ENCODE assay signal across 8 mouse cellular contexts in the genomic region with DNA sequence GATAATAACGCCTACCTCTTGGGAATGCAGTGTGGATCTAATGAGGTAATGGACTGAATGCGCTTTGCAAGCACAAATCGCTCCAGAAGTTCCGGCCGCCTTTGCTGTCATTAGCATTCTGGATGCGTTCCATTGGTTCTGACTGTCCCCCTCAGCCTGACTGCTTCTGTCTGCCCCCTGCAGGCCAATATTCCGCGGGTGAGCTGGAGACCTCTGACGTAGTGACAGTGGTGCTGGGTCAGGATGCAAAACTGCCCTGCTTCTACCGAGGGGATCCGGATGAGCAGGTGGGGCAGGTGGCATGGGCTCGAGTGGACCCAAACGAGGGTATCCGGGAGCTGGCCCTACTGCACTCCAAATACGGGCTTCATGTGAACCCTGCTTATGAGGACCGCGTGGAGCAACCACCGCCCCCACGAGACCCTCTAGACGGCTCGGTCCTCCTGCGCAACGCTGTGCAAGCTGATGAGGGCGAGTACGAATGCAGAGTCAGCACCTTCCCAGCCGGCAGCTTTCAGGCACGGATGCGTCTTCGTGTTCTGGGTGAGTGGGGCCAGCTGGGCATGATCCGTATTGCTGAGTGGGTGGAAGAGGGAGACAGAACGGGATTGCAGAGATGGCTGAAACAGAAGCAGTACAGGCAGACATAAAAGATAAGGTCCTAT. TPM values are rescaled to one million over a fixed set of nuclear protein-coding genes. Genes with fewer than 3 reads are reported as not detected.
A peak's percentile ranks its signal among the peaks of the same experiment; 100 is the strongest.
DNase-seq lines count a peak whose midpoint lies in the region; ATAC-seq and TF ChIP-seq lines count a peak whose summit lies in the region.

No protein-coding gene starts in this region.

- peaks cover 65% of the 10 kb centered on the region for H3K4me1 ChIP-seq in E14TG2a.4 (replicated peaks; ENCODE audit: low read depth, low read length)
- peaks cover 14% of the 10 kb centered on the region for H3K4me1 ChIP-seq in forebrain, embryonic 12.5 days
- H3K4me1 ChIP-seq in heart, postnatal 0 days (ENCODE audit: control insufficient read depth, insufficient read depth), result peaks cover 3% of the 10 kb centered on the region; the same call in 1 of the 2 replicates
- peaks cover 15% of the 10 kb centered on the region for H3K4me1 ChIP-seq in liver, embryonic 15.5 days (replicated peaks)
- H3K4me1 ChIP-seq in neural tube, embryonic 11.5 days (ENCODE audit: control insufficient read depth, insufficient read depth, low read length), result no peaks in the 10 kb centered on the region
- peaks cover 17% of the 10 kb centered on the region for H3K4me1 ChIP-seq in stomach, embryonic 15.5 days

- TF ChIP-seq EP300 in heart, postnatal 0 days (IDR thresholded peaks at IDR 0.05; ENCODE audit: low read depth), result no peak

- peak; percentile 85 for ATAC-seq in forebrain, embryonic 12.5 days (ENCODE audit: low FRiP score)
- ATAC-seq in heart, postnatal 0 days (ENCODE audit: insufficient read depth, low read depth), result peak; percentile 73
- no peak for ATAC-seq in liver, embryonic 15.5 days (ENCODE audit: insufficient read depth)
- ATAC-seq in neural tube, embryonic 11.5 days (ENCODE audit: insufficient read depth, low FRiP score, low TSS enrichment), result peak; percentile 76
- 0 out of 2 replicates have a peak, but pooled peaks have one; percentile 9 for ATAC-seq in stomach, embryonic 15.5 days (ENCODE audit: insufficient read depth, low FRiP score, low read depth)

- peak overlapping the region; percentile 66 for H3K4me3 ChIP-seq in E14TG2a.4 (replicated peaks; ENCODE audit: low read length)
- peak overlapping the region; percentile 33 for H3K4me3 ChIP-seq in forebrain, embryonic 12.5 days (replicated peaks)
- peak overlapping the region; percentile 15 for H3K4me3 ChIP-seq in heart, postnatal 0 days (ENCODE audit: low read depth, low read length)
- 0 out of 2 replicates have a peak overlapping the region, but pooled peaks have one; percentile 16 for H3K4me3 ChIP-seq in liver, embryonic 15.5 days (replicated peaks)
- H3K4me3 ChIP-seq in neural tube, embryonic 11.5 days (ENCODE audit: low read depth, low read length), result 0 out of 2 replicates have a peak overlapping the region, but pooled peaks have one; percentile 0
- H3K4me3 ChIP-seq in stomach, embryonic 15.5 days (replicated peaks), result peak overlapping the region; percentile 25

- H3K4me2 ChIP-seq in forebrain, embryonic 12.5 days, result peak overlapping the region; percentile 52
- peak overlapping the region; percentile 44 for H3K4me2 ChIP-seq in heart, postnatal 0 days (ENCODE audit: low read depth, low read length)
- H3K4me2 ChIP-seq in liver, embryonic 15.5 days, result peak overlapping the region; percentile 39
- H3K4me2 ChIP-seq in neural tube, embryonic 11.5 days (ENCODE audit: low read depth), result peak overlapping the region; percentile 26
- H3K4me2 ChIP-seq in stomach, embryonic 15.5 days, result peak overlapping the region; percentile 57

- H3K36me3 ChIP-seq in E14TG2a.4 (ENCODE audit: insufficient read depth, low read length), result no peaks in the 10 kb centered on the region
- no peaks in the 10 kb centered on the region for H3K36me3 ChIP-seq in forebrain, embryonic 12.5 days (replicated peaks)
- no peaks in the 10 kb centered on the region for H3K36me3 ChIP-seq in heart, postnatal 0 days (replicated peaks; ENCODE audit: control insufficient read depth, insufficient read depth, low read length)
- no peaks in the 10 kb centered on the region for H3K36me3 ChIP-seq in liver, embryonic 15.5 days (replicated peaks)
- H3K36me3 ChIP-seq in neural tube, embryonic 11.5 days (ENCODE audit: control insufficient read depth, insufficient read depth, low read length), result no peaks in the 10 kb centered on the region
- no peaks in the 10 kb centered on the region for H3K36me3 ChIP-seq in stomach, embryonic 15.5 days

- peak; percentile 69 for TF ChIP-seq CTCF in E14TG2a.4 (conservative IDR thresholded peaks at IDR 0.05; ENCODE audit: low read length)
- TF ChIP-seq CTCF in heart, postnatal 0 days (IDR thresholded peaks at IDR 0.05; ENCODE audit: low read depth), result peak; percentile 76

- peak overlapping the region; percentile 45; the same call in 1 of the 2 replicates for H3K9ac ChIP-seq in forebrain, embryonic 12.5 days
- H3K9ac ChIP-seq in heart, postnatal 0 days (replicated peaks; ENCODE audit: low read depth, low read length), result no peak overlapping the region
- H3K9ac ChIP-seq in liver, embryonic 15.5 days, result no peak overlapping the region
- no peak overlapping the region for H3K9ac ChIP-seq in neural tube, embryonic 11.5 days (ENCODE audit: low read length)
- no peak overlapping the region for H3K9ac ChIP-seq in stomach, embryonic 15.5 days

- WGBS in forebrain, embryonic 12.5 days, result 3% methylated on average over 31 of the region's 31 CpGs
- WGBS in heart, postnatal 0 days, result 6% methylated on average over 31 of the region's 31 CpGs
- WGBS in liver, embryonic 15.5 days (ENCODE audit: insufficient replicate concordance), result 6% methylated on average over 31 of the region's 31 CpGs
- WGBS in neural tube, embryonic 11.5 days, result 6% methylated on average over 31 of the region's 31 CpGs
- 7% methylated on average over 31 of the region's 31 CpGs for WGBS in stomach, embryonic 15.5 days

- peak; percentile 48 for DNase-seq in c-Kit-positive CD71-positive TER-119-negative erythroid progenitor cells, embryonic 14.5 days (ENCODE audit: low read depth)
- peak; percentile 69 for DNase-seq in heart, postnatal 0 days (ENCODE audit: low spot score)
- DNase-seq in kidney, postnatal 36 days, result peak; percentile 84 to 89
- peak; percentile 85 for DNase-seq in neural tube, embryonic 11.5 days (ENCODE audit: low spot score)

- peaks cover 33% of the 10 kb centered on the region for H3K27me3 ChIP-seq in E14TG2a.4 (ENCODE audit: insufficient read depth, low read length)
- H3K27me3 ChIP-seq in forebrain, embryonic 12.5 days, result peaks cover 47% of the 10 kb centered on the region
- 0 out of 2 replicates have a peak, but pooled peaks cover 6% of the 10 kb centered on the region for H3K27me3 ChIP-seq in heart, postnatal 0 days (ENCODE audit: control insufficient read depth, insufficient read depth, low read length)
- H3K27me3 ChIP-seq in liver, embryonic 15.5 days, result peaks cover 35% of the 10 kb centered on the region
- 0 out of 2 replicates have a peak, but pooled peaks cover 3% of the 10 kb centered on the region for H3K27me3 ChIP-seq in neural tube, embryonic 11.5 days (ENCODE audit: control insufficient read depth, insufficient read depth, low read length)
- no peaks in the 10 kb centered on the region for H3K27me3 ChIP-seq in stomach, embryonic 15.5 days (replicated peaks)

- no peak overlapping the region for H3K27ac ChIP-seq in forebrain, embryonic 12.5 days
- H3K27ac ChIP-seq in heart, postnatal 0 days (ENCODE audit: low read depth), result no peak overlapping the region
- H3K27ac ChIP-seq in liver, embryonic 15.5 days (replicated peaks), result no peak overlapping the region
- H3K27ac ChIP-seq in neural tube, embryonic 11.5 days (ENCODE audit: low read depth, low read length), result no peak overlapping the region
- H3K27ac ChIP-seq in stomach, embryonic 15.5 days, result peak overlapping the region; percentile 44; the same call in 1 of the 2 replicates

- H3K9me3 ChIP-seq in E14TG2a.4 (ENCODE audit: low read length), result no peaks in the 10 kb centered on the region
- no peaks in the 10 kb centered on the region for H3K9me3 ChIP-seq in forebrain, embryonic 12.5 days
- no peaks in the 10 kb centered on the region for H3K9me3 ChIP-seq in heart, postnatal 0 days (replicated peaks; ENCODE audit: control insufficient read depth, low read length)
- H3K9me3 ChIP-seq in liver, embryonic 15.5 days (replicated peaks), result no peaks in the 10 kb centered on the region
- no peaks in the 10 kb centered on the region for H3K9me3 ChIP-seq in neural tube, embryonic 11.5 days (ENCODE audit: control insufficient read depth, low read length)
- no peaks in the 10 kb centered on the region for H3K9me3 ChIP-seq in stomach, embryonic 15.5 days

RNA-seq across cellular contexts. Expression of a gene that starts 8.7 kb away (rescaled TPM):
- polyA plus RNA-seq in forebrain, embryonic 12.5 days (2016; fragmentation: Nextera tagmentation; extraction: Ambion mirVana), result 0.69 and 0.75 TPM in 2 replicates
- 1.6 and 3.4 TPM in 2 replicates for total RNA-seq in heart, postnatal 0 days (2014; rRNA removed; ENCODE audit: low replicate concordance)
- polyA plus RNA-seq in heart, postnatal 0 days (2015; fragmentation: Nextera tagmentation; extraction: Ambion mirVana), result 0.52 and 0.79 TPM in 2 replicates
- 5.0 and 5.3 TPM in 2 replicates for polyA plus RNA-seq in liver, embryonic 15.5 days (2015; fragmentation: Nextera tagmentation; extraction: Ambion mirVana)
- 0.41 and 0.78 TPM in 2 replicates for polyA plus RNA-seq in neural tube, embryonic 11.5 days (2014; fragmentation: Nextera tagmentation; extraction: Ambion mirVana)
- 2.9 and 3.0 TPM in 2 replicates for polyA plus RNA-seq in stomach, embryonic 15.5 days (2015; fragmentation: Nextera tagmentation; extraction: Ambion mirVana)

RNA-seq across cellular contexts. Expression of a gene that starts 10.2 kb away (rescaled TPM):
- 1.0 and 1.1 TPM in 2 replicates for polyA plus RNA-seq in forebrain, embryonic 12.5 days (2016; fragmentation: Nextera tagmentation; extraction: Ambion mirVana)
- total RNA-seq in heart, postnatal 0 days (2014; rRNA removed; ENCODE audit: low replicate concordance), result 2.7 TPM in 1 of 2 replicates, not detected in the other
- polyA plus RNA-seq in heart, postnatal 0 days (2015; fragmentation: Nextera tagmentation; extraction: Ambion mirVana), result 0.07 and 0.14 TPM in 2 replicates
- 0.07 and 0.18 TPM in 2 replicates for polyA plus RNA-seq in liver, embryonic 15.5 days (2015; fragmentation: Nextera tagmentation; extraction: Ambion mirVana)
- 1.1 and 1.7 TPM in 2 replicates for polyA plus RNA-seq in neural tube, embryonic 11.5 days (2014; fragmentation: Nextera tagmentation; extraction: Ambion mirVana)
- 19.3 and 26.5 TPM in 2 replicates for polyA plus RNA-seq in stomach, embryonic 15.5 days (2015; fragmentation: Nextera tagmentation; extraction: Ambion mirVana)

RNA-seq across cellular contexts. Expression of a gene that starts 19.5 kb away (rescaled TPM):
- polyA plus RNA-seq in forebrain, embryonic 12.5 days (2016; fragmentation: Nextera tagmentation; extraction: Ambion mirVana), result 2.5 and 2.6 TPM in 2 replicates
- 0.19 and 3.2 TPM in 2 replicates for total RNA-seq in heart, postnatal 0 days (2014; rRNA removed; ENCODE audit: low replicate concordance)
- polyA plus RNA-seq in heart, postnatal 0 days (2015; fragmentation: Nextera tagmentation; extraction: Ambion mirVana), result 1.1 TPM in 2 replicates
- polyA plus RNA-seq in liver, embryonic 15.5 days (2015; fragmentation: Nextera tagmentation; extraction: Ambion mirVana), result 0.21 and 0.33 TPM in 2 replicates
- polyA plus RNA-seq in neural tube, embryonic 11.5 days (2014; fragmentation: Nextera tagmentation; extraction: Ambion mirVana), result 2.1 and 2.2 TPM in 2 replicates
- 1.0 and 1.8 TPM in 2 replicates for polyA plus RNA-seq in stomach, embryonic 15.5 days (2015; fragmentation: Nextera tagmentation; extraction: Ambion mirVana)

RNA-seq across cellular contexts. Expression of a gene that starts 31.0 kb away (rescaled TPM):
- polyA plus RNA-seq in forebrain, embryonic 12.5 days (2016; fragmentation: Nextera tagmentation; extraction: Ambion mirVana), result 175 and 190 TPM in 2 replicates
- 80.2 and 82.0 TPM in 2 replicates for total RNA-seq in heart, postnatal 0 days (2014; rRNA removed; ENCODE audit: low replicate concordance)
- 47.7 and 48.8 TPM in 2 replicates for polyA plus RNA-seq in heart, postnatal 0 days (2015; fragmentation: Nextera tagmentation; extraction: Ambion mirVana)
- 18.6 and 21.3 TPM in 2 replicates for polyA plus RNA-seq in liver, embryonic 15.5 days (2015; fragmentation: Nextera tagmentation; extraction: Ambion mirVana)
- polyA plus RNA-seq in neural tube, embryonic 11.5 days (2014; fragmentation: Nextera tagmentation; extraction: Ambion mirVana), result 151 and 162 TPM in 2 replicates
- 63.3 and 66.5 TPM in 2 replicates for polyA plus RNA-seq in stomach, embryonic 15.5 days (2015; fragmentation: Nextera tagmentation; extraction: Ambion mirVana)

RNA-seq across cellular contexts. Expression of a gene that starts 34.6 kb away (rescaled TPM):
- 167 and 178 TPM in 2 replicates for polyA plus RNA-seq in forebrain, embryonic 12.5 days (2016; fragmentation: Nextera tagmentation; extraction: Ambion mirVana)
- total RNA-seq in heart, postnatal 0 days (2014; rRNA removed; ENCODE audit: low replicate concordance), result 9.3 and 9.7 TPM in 2 replicates
- polyA plus RNA-seq in heart, postnatal 0 days (2015; fragmentation: Nextera tagmentation; extraction: Ambion mirVana), result 81.8 and 94.7 TPM in 2 replicates
- 32.8 and 37.5 TPM in 2 replicates for polyA plus RNA-seq in liver, embryonic 15.5 days (2015; fragmentation: Nextera tagmentation; extraction: Ambion mirVana)
- 61.2 and 68.0 TPM in 2 replicates for polyA plus RNA-seq in neural tube, embryonic 11.5 days (2014; fragmentation: Nextera tagmentation; extraction: Ambion mirVana)
- 97.2 and 99.5 TPM in 2 replicates for polyA plus RNA-seq in stomach, embryonic 15.5 days (2015; fragmentation: Nextera tagmentation; extraction: Ambion mirVana)

Comparison
In these comparisons a context has a peak if more than half of its experiments do, and no peak if none do; other contexts are left out.
1. H3K4me3 ChIP-seq: peak in every context shown above with its lines; median percentile 66 in E14TG2a.4; 33 in forebrain, embryonic 12.5 days; 25 in stomach, embryonic 15.5 days; 16 in liver, embryonic 15.5 days; 15 in heart, postnatal 0 days; 0 in neural tube, embryonic 11.5 days.